Mouse (Mus musculus): ENCODE data around the gene Lama1.

Gene Lama1

GRCm38 (mm10) chr17:67864912-67865311 is 167.9 kb downstream of the Lama1 start:
- no peak for TF ChIP-seq CTCF (conservative IDR thresholded peaks at IDR 0.05; ENCODE audit: low read length)
- Histone ChIP-seq H3K4me1 (replicated peaks; ENCODE audit: low read depth, low read length) (peaks cover 5% of the 10 kb centered on the region; the same call in 1 of the 2 replicates), H3K9me3 (ENCODE audit: low read length) (no peaks in the 10 kb centered on the region), H3K4me3 (replicated peaks; ENCODE audit: low read length) (no peak overlapping the region), H3K36me3 (ENCODE audit: insufficient read depth, low read length) (peaks cover 13% of the 10 kb centered on the region), H3K27me3 (ENCODE audit: insufficient read depth, low read length) (no peaks in the 10 kb centered on the region)

GRCm38 (mm10) chr17:67866026-67866425 is 169.0 kb downstream of the Lama1 start:
- H3K36me3 ChIP-seq (ENCODE audit: insufficient read depth, low read length), result peaks cover 13% of the 10 kb centered on the region
- TF ChIP-seq NANOG (IDR thresholded peaks at IDR 0.05; ENCODE audit: borderline replicate concordance, low read length), result no peak
- no peak for TF ChIP-seq CTCF (conservative IDR thresholded peaks at IDR 0.05; ENCODE audit: low read length)
- TF ChIP-seq POU5F1 (IDR thresholded peaks at IDR 0.05; ENCODE audit: borderline replicate concordance, low read length), result no peak
- H3K4me3 ChIP-seq (replicated peaks; ENCODE audit: low read length), result no peak overlapping the region
- no peaks in the 10 kb centered on the region for H3K27me3 ChIP-seq (ENCODE audit: insufficient read depth, low read length)
- H3K4me1 ChIP-seq (replicated peaks; ENCODE audit: low read depth, low read length), result peaks cover 7% of the 10 kb centered on the region; the same call in 1 of the 2 replicates
- no peaks in the 10 kb centered on the region for H3K9me3 ChIP-seq (ENCODE audit: low read length)

- no peaks in the 10 kb centered on the region for H3K9me3 ChIP-seq (ENCODE audit: low read length)
- TF ChIP-seq NANOG (IDR thresholded peaks at IDR 0.05; ENCODE audit: borderline replicate concordance, low read length), result no peak
- no peak for TF ChIP-seq CTCF (conservative IDR thresholded peaks at IDR 0.05; ENCODE audit: low read length)
- no peak for TF ChIP-seq POU5F1 (IDR thresholded peaks at IDR 0.05; ENCODE audit: borderline replicate concordance, low read length)
- no peaks in the 10 kb centered on the region for H3K27me3 ChIP-seq (ENCODE audit: insufficient read depth, low read length)
- H3K4me1 ChIP-seq (replicated peaks; ENCODE audit: low read depth, low read length), result peaks cover 7% of the 10 kb centered on the region; the same call in 1 of the 2 replicates
- no peak overlapping the region for H3K4me3 ChIP-seq (replicated peaks; ENCODE audit: low read length)
- H3K36me3 ChIP-seq (ENCODE audit: insufficient read depth, low read length), result peaks cover 18% of the 10 kb centered on the region
Observed at GRCm38 (mm10) chr17:67866541-67867241, 169.6 kb downstream of the Lama1 start.

DNA sequence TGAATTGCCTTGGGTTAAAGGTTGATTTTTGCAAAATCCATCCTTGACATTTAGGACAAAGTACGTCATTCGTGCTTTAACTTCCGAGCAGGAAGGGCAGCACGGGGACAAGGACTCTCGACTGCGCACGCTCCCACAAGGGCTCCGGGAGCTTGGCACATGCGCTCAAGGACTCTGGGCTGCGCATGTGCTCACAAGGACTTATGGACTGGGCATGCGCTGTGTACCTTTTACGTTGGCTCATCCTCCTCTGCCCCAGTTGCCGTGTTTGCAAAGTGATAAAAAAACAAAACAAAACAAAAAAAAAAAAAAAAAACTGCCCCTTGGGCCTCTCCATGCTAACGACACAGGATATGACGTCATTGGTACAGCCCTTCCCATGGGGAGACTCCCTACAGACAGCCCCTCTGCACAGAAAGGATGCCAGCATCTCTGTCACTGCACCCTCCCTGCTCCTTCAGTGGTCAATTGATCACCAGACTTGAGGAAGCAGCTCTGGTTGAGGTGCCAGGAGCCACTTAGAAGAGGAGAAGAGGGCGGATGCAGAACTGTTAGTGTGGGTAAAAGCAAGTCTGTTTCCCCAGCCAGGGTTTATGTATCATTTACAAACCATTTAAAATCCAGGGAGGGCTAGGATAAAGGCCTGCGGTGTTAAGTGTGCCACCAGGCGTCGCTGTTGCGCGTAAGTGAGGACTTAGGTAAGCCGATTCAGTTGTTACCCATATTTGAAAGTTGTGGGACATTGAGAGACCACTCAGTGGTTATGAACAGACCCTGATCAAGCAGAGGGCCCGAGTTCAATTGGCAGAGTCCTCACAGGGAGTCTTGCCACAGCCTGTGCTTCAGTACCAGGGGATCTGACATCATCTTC is 172.9 kb downstream of the Lama1 start:
- no peaks in the 10 kb centered on the region for H3K9me3 ChIP-seq (ENCODE audit: low read length)
- no peak overlapping the region for H3K4me3 ChIP-seq (replicated peaks; ENCODE audit: low read length)
- peaks cover 27% of the 10 kb centered on the region for H3K36me3 ChIP-seq (ENCODE audit: insufficient read depth, low read length)
- no peak for TF ChIP-seq NANOG (IDR thresholded peaks at IDR 0.05; ENCODE audit: borderline replicate concordance, low read length)
- peak; percentile 94 for TF ChIP-seq CTCF (conservative IDR thresholded peaks at IDR 0.05; ENCODE audit: low read length)
- H3K27me3 ChIP-seq (ENCODE audit: insufficient read depth, low read length), result no peaks in the 10 kb centered on the region
- peaks cover 7% of the 10 kb centered on the region; the same call in 1 of the 2 replicates for H3K4me1 ChIP-seq (replicated peaks; ENCODE audit: low read depth, low read length)
